Mouse (Mus musculus): ENCODE measurements around the gene Mrps35. TPM values are rescaled to one million over a fixed set of nuclear protein-coding genes. Genes with fewer than 3 reads are reported as not detected.

Gene Mrps35
- polyA plus RNA-seq, 1 experiment from 2014 or later = 50.2 TPM

DNA sequence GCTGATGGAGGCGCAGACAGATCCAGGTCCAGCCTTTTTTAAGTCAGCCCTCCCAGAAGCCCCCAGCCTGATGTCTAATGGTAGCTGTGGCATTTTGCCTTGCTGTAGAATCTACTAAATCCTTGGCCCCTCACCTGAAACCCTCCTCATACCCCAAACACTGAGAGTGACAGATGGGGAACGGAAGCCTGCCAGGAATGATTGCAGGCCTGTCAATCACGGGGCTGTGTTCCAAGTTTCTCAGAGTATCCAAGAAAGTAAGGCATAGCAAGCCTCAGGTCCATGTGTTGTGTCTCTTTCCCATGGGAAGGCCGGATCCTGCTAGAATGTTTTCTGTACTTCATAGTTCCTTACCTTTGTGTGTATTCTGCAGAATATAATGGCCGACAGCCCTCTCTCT lies 47.6 kb downstream of the Mrps35 start:
- 67% methylated on average over 5 of the region's 5 CpGs for WGBS (ENCODE audit: insufficient replicate concordance)
- no peak overlapping the region for H3K9ac ChIP-seq

GRCm38 (mm10) chr6:147091136-147092120 lies 48.9 kb downstream of the Mrps35 start, which contains the start of gene Klhl42:
Gene Klhl42 (plus strand): TSS chr6:147091379.
- H3K9me3 ChIP-seq (replicated peaks) = no peaks in the 10 kb centered on the region
- H3K27me3 ChIP-seq = peaks cover 15% of the 10 kb centered on the region
- ATAC-seq (ENCODE audit: insufficient read depth) = peak; percentile 87
- H3K4me3 ChIP-seq (replicated peaks) = peak within 1 kb of the TSS; percentile 72
- peak within 1 kb of the TSS; percentile 90 for H3K4me2 ChIP-seq
- H3K9ac ChIP-seq = peak within 1 kb of the TSS; percentile 61
- peaks cover 37% of the 10 kb centered on the region for H3K4me1 ChIP-seq (replicated peaks)
- H3K27ac ChIP-seq (replicated peaks) = peak within 1 kb of the TSS; percentile 67
- peaks cover 9% of the 10 kb centered on the region for H3K36me3 ChIP-seq (replicated peaks)
- under 1% methylated on average over 99 of the region's 99 CpGs for WGBS (ENCODE audit: insufficient replicate concordance)

More for the DNA sequence above, 47.6 kb downstream of the Mrps35 start:
- 0 out of 2 replicates have a peak, but pooled peaks cover 4% of the 10 kb centered on the region for H3K36me3 ChIP-seq (replicated peaks)
- peaks cover 37% of the 10 kb centered on the region for H3K4me1 ChIP-seq (replicated peaks)
- H3K4me2 ChIP-seq = peak overlapping the region; percentile 90
- no peaks in the 10 kb centered on the region for H3K9me3 ChIP-seq (replicated peaks)
- H3K27me3 ChIP-seq = peaks cover 17% of the 10 kb centered on the region
- H3K27ac ChIP-seq (replicated peaks) = no peak overlapping the region
- no peak for ATAC-seq (ENCODE audit: insufficient read depth)
- no peak overlapping the region for H3K4me3 ChIP-seq (replicated peaks)

DNA sequence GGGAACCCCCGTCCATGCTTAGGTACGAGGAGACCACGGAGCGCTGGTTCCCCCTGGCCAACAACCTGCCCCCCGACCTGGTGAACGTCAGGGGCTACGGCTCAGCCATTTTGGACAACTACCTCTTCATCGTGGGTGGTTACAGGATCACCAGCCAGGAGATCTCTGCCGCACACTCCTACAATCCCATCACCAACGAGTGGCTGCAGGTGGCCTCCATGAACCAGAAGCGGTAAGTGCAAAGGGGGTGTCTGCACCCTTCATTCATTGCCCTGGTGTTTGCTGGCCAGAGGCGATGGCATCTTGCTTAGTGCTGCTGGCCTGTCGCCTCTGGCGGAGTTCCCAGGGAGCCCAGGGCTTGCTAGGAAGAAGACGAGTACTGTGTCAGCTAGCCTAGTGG lies 49.6 kb downstream of the Mrps35 start:
- 2% methylated on average over 15 of the region's 15 CpGs for WGBS (ENCODE audit: insufficient replicate concordance)
- Histone ChIP-seq H3K4me1 (replicated peaks) (peaks cover 37% of the 10 kb centered on the region), H3K4me2 (peak overlapping the region; percentile 90), H3K9me3 (replicated peaks) (no peaks in the 10 kb centered on the region), H3K36me3 (replicated peaks) (peaks cover 9% of the 10 kb centered on the region), H3K27me3 (peaks cover 8% of the 10 kb centered on the region), H3K27ac (replicated peaks) (peak overlapping the region; percentile 67; the same call in 1 of the 2 replicates), H3K4me3 (replicated peaks) (peak overlapping the region; percentile 72), H3K9ac (peak overlapping the region; percentile 61)
- ATAC-seq (ENCODE audit: insufficient read depth) = no peak

DNA sequence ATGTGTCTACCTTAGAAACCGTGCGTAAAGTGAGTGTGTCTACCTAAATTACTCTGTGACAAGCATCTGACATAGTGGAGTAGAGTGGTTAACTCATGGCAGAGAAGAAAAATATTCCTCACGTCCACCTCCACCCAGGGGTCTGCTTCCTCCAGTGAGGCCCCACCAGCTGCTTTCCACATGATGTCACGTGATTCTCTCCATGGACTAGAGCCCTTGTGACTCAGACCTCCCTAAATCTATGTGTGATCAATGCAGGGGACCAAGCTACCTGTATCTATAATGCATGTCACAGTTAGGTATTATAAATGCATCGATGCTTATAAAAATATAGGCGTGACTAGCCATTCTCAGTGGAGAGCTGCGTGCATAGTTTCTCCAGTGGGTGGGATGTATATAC lies 52.2 kb downstream of the Mrps35 start:
- peaks cover 9% of the 10 kb centered on the region for H3K36me3 ChIP-seq (replicated peaks)
- peaks cover 7% of the 10 kb centered on the region; the same call in 1 of the 2 replicates for H3K27me3 ChIP-seq
- H3K9me3 ChIP-seq (replicated peaks) = no peaks in the 10 kb centered on the region
- H3K4me1 ChIP-seq (replicated peaks) = peaks cover 40% of the 10 kb centered on the region
- 76% methylated on average over 7 of the region's 7 CpGs for WGBS (ENCODE audit: insufficient replicate concordance)
- no peak overlapping the region for H3K4me2 ChIP-seq
- H3K27ac ChIP-seq (replicated peaks) = no peak overlapping the region
- H3K9ac ChIP-seq = no peak overlapping the region
- no peak for ATAC-seq (ENCODE audit: insufficient read depth)
- H3K4me3 ChIP-seq (replicated peaks) = no peak overlapping the region

DNA sequence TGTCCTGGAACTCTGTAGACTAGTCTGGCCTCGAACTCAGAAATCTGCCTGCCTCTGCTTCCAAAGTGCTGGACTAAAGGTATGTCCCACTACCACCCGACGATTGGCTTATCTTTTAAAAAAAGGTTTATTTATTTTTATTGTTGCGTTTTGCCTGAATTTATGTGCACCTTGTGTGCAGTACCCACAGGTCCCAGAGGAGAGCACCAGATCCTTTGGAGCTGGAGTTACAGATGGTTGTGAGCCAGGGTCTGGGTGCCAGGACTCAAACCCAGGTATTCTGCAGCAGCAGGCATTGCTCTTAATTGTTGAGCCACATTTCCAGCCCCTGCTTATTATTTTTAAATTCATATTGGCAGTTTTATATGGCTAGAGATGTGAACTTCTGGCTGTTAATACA lies 53.5 kb downstream of the Mrps35 start:
- H3K27ac ChIP-seq (replicated peaks) = no peak overlapping the region
- WGBS (ENCODE audit: insufficient replicate concordance) = 81% methylated on average over 4 of the region's 4 CpGs
- no peaks in the 10 kb centered on the region for H3K9me3 ChIP-seq (replicated peaks)
- H3K4me3 ChIP-seq (replicated peaks) = no peak overlapping the region
- H3K4me1 ChIP-seq (replicated peaks) = peaks cover 35% of the 10 kb centered on the region
- no peak for ATAC-seq (ENCODE audit: insufficient read depth)
- no peak overlapping the region for H3K9ac ChIP-seq
- no peaks in the 10 kb centered on the region for H3K27me3 ChIP-seq
- H3K36me3 ChIP-seq (replicated peaks) = peaks cover 9% of the 10 kb centered on the region
- no peak overlapping the region for H3K4me2 ChIP-seq

GRCm38 (mm10) chr6:147096934-147097333 lies 54.4 kb downstream of the Mrps35 start:
- Histone ChIP-seq H3K9ac (no peak overlapping the region), H3K36me3 (replicated peaks) (peaks cover 9% of the 10 kb centered on the region), H3K4me2 (no peak overlapping the region), H3K27me3 (no peaks in the 10 kb centered on the region), H3K4me1 (replicated peaks) (peaks cover 30% of the 10 kb centered on the region), H3K4me3 (replicated peaks) (no peak overlapping the region), H3K9me3 (replicated peaks) (no peaks in the 10 kb centered on the region), H3K27ac (replicated peaks) (no peak overlapping the region)
- ATAC-seq (ENCODE audit: insufficient read depth) = no peak
- WGBS (ENCODE audit: insufficient replicate concordance) = 60% methylated on average over 3 of the region's 3 CpGs

DNA sequence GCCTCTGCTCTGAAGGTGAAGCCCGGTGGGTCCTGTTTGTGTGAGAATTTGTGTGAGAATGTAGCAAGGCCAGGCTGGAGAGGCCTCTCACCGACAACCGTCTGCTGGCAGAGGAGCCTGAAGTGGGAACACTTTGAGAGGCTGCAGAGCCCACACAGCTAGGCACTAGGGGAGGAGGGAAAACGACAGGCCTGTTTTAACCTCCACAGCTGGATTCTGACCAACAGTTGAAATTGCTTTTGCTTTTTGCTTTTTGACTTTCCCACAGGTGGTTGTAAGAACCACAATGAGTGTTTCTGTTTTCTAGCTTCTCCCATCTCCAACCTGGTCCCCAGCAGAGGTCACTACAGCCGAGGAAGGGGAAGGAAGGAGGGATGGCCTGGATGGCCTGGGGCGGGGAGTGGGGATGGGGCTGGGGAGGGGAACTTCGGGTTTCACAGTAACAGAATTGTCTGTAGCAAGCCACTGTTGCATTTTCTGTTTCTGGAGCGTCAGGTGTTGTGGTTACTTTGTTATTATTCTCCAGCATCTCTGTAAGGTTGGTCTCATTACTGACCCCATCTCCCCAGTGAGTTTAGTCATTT lies 54.9 kb downstream of the Mrps35 start:
- no peaks in the 10 kb centered on the region for H3K9me3 ChIP-seq (replicated peaks)
- no peaks in the 10 kb centered on the region for H3K27me3 ChIP-seq
- peaks cover 9% of the 10 kb centered on the region for H3K36me3 ChIP-seq (replicated peaks)
- H3K27ac ChIP-seq (replicated peaks) = no peak overlapping the region
- H3K4me2 ChIP-seq = no peak overlapping the region
- no peak for ATAC-seq (ENCODE audit: insufficient read depth)
- 55% methylated on average over 8 of the region's 8 CpGs for WGBS (ENCODE audit: insufficient replicate concordance)
- H3K4me1 ChIP-seq (replicated peaks) = peaks cover 25% of the 10 kb centered on the region
- no peak overlapping the region for H3K4me3 ChIP-seq (replicated peaks)
- H3K9ac ChIP-seq = no peak overlapping the region

GRCm38 (mm10) chr6:147099458-147100277 lies 57.1 kb downstream of the Mrps35 start:
- WGBS (ENCODE audit: insufficient replicate concordance) = 71% methylated on average over 19 of the region's 19 CpGs

DNA sequence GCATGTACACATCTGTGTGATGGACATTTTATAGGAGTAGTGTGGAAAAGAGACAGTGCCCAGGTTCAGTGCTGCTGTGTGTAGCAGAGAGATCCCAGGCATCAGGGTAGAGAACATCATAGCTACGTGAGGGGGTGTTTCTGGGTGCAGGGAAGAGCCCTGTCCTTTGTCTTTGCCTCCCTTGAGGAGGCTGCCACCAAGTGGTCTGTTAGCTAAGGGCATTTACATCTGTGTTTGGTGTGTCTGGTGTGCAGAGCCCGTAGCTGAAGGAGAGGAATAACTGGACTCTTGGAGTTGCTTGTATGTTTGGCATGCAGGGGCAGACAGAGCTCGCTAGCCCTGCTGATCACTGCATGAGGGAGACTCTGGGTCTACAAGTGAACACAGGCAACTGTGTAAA lies 59.7 kb downstream of the Mrps35 start:
- whole genome bisulfite sequencing (ENCODE audit: insufficient replicate concordance) = 77% methylated on average over 3 of the region's 3 CpGs
- H3K9ac ChIP-seq = no peak overlapping the region
- no peak for ATAC-seq (ENCODE audit: insufficient read depth)
- H3K4me1 ChIP-seq (replicated peaks) = peaks cover 10% of the 10 kb centered on the region; the same call in 1 of the 2 replicates
- H3K9me3 ChIP-seq (replicated peaks) = no peaks in the 10 kb centered on the region
- H3K27ac ChIP-seq (replicated peaks) = no peak overlapping the region
- no peaks in the 10 kb centered on the region for H3K27me3 ChIP-seq
- no peak overlapping the region for H3K4me3 ChIP-seq (replicated peaks)
- H3K36me3 ChIP-seq (replicated peaks) = peaks cover 11% of the 10 kb centered on the region; the same call in 1 of the 2 replicates
- H3K4me2 ChIP-seq = no peak overlapping the region

More at GRCm38 (mm10) chr6:147099458-147100277, 57.1 kb downstream of the Mrps35 start:
- Histone ChIP-seq H3K4me1 (replicated peaks) (peaks cover 10% of the 10 kb centered on the region; the same call in 1 of the 2 replicates), H3K27me3 (no peaks in the 10 kb centered on the region), H3K9me3 (replicated peaks) (no peaks in the 10 kb centered on the region), H3K4me3 (replicated peaks) (no peak overlapping the region), H3K4me2 (no peak overlapping the region), H3K27ac (replicated peaks) (no peak overlapping the region), H3K9ac (no peak overlapping the region), H3K36me3 (replicated peaks) (peaks cover 16% of the 10 kb centered on the region)
- 0 out of 2 replicates have a peak, but pooled peaks have one; percentile 30 for ATAC-seq (ENCODE audit: insufficient read depth)

DNA sequence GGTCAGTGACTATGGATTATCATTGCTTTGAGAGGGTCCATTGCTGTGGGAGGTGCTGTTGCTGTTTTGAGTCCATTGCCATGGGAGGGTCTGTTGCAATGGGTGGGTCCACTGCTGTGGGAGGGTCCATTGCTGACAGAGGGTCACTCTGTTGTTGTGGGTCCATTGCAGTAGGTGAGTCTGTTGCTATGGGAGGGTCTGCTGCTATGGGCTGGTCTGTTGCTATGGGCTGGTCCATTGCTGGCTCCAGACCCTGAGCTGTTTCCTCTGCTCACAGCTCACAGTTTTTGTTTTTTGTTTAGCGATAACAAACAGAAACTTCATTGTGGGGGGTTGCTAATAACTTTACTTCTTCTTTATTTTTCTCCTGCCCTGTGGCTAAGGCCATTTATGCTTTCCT lies 63.0 kb downstream of the Mrps35 start:
- no peak overlapping the region for H3K4me2 ChIP-seq
- peaks cover 37% of the 10 kb centered on the region for H3K36me3 ChIP-seq (replicated peaks)
- WGBS (ENCODE audit: insufficient replicate concordance) = 81% methylated on average over 1 of the region's 1 CpGs
- H3K27ac ChIP-seq (replicated peaks) = no peak overlapping the region
- ATAC-seq (ENCODE audit: insufficient read depth) = no peak
- H3K27me3 ChIP-seq = no peaks in the 10 kb centered on the region
- no peaks in the 10 kb centered on the region for H3K9me3 ChIP-seq (replicated peaks)
- H3K4me3 ChIP-seq (replicated peaks) = no peak overlapping the region
- no peaks in the 10 kb centered on the region for H3K4me1 ChIP-seq (replicated peaks)
- H3K9ac ChIP-seq = no peak overlapping the region
